Mouse (Mus musculus) lung, adult 10 weeks (tissue): Measurements from ENCODE around the gene Relb. TPM values are rescaled to one million over a fixed set of nuclear protein-coding genes. Genes with fewer than 3 reads are reported as not detected.

ENCODE experiments used
- polyA plus RNA-seq: library from polyadenylated mRNA; stranded (reverse); fragments of 350-450 nt; fragmentation: Illumina TruSeq; extraction: RNeasy Lipid Tissue Mini Kit (QIAGEN cat#74804); gene quantifications from one replicate; pipeline ENCODE4 v1.2.3, GENCODE M21; 2014; ENCODE audit warnings: low read depth, low replicate concordance; ENCODE audit not compliant: insufficient read depth

Relb gene
- 13.0 TPM for polyA plus RNA-seq

GRCm38 (mm10) chr7:19629361-19629734 is at the start of gene Relb:
TSS of gene Relb (minus strand) at chr7:19629438.

GRCm38 (mm10) chr7:19677872-19678271 is 48.6 kb upstream of the Relb start, which contains the start of gene Apoc2:
TSS of gene Apoc2 (minus strand) at chr7:19677941.

GRCm38 (mm10) chr7:19664955-19665841 is 36.0 kb upstream of the Relb start, which contains the start of gene Clptm1:
TSS of gene Clptm1 (minus strand) at chr7:19665033.

GRCm38 (mm10) chr7:19603849-19604605 is 25.2 kb downstream of the Relb start, which contains the start of gene Clasrp:
TSS of gene Clasrp (minus strand) at chr7:19604486.

GRCm38 (mm10) chr7:19577141-19577852 is 51.9 kb downstream of the Relb start, which contains the start of the genes Zfp296 and Gemin7:
TSS of gene Zfp296 (plus strand) at chr7:19577287.
TSS of gene Gemin7 (minus strand) at chr7:19577595.

GRCm38 (mm10) chr7:19562643-19563410 is 66.4 kb downstream of the Relb start, which contains the start of gene Ppp1r37:
TSS of gene Ppp1r37 (minus strand) at chr7:19563076.

Other genes with a start within 250 kb of the Relb start
- 14.0 TPM for gene Ercc2, start 247.4 kb downstream of the Relb start, polyA plus RNA-seq
- 7.1 TPM for gene Klc3, start 225.3 kb downstream of the Relb start, polyA plus RNA-seq
- gene Ckm, start 224.7 kb downstream of the Relb start, polyA plus RNA-seq, result 26.2 TPM
- gene Mark4, start 170.6 kb downstream of the Relb start, polyA plus RNA-seq, result 9.0 TPM
- 1.3 TPM for gene Exoc3l2, start 166.1 kb downstream of the Relb start, polyA plus RNA-seq
- 6.7 TPM for gene Bloc1s3, start 121.1 kb downstream of the Relb start, polyA plus RNA-seq
- 58.3 TPM for gene Trappc6a, start 121.0 kb downstream of the Relb start, polyA plus RNA-seq
- 0.13 TPM for gene Nkpd1, start 111.6 kb downstream of the Relb start, polyA plus RNA-seq
- gene Ppp1r37, start 66.4 kb downstream of the Relb start, polyA plus RNA-seq, result 50.4 TPM
- 1.9 TPM for gene Zfp296, start 52.2 kb downstream of the Relb start, polyA plus RNA-seq
- gene Gemin7, start 51.8 kb downstream of the Relb start, polyA plus RNA-seq, result 93.3 TPM
- 17.3 TPM for gene Clasrp, start 25.0 kb downstream of the Relb start, polyA plus RNA-seq
- gene Clptm1, start 35.6 kb upstream of the Relb start, polyA plus RNA-seq, result 45.0 TPM
- gene Apoc2, start 48.5 kb upstream of the Relb start, polyA plus RNA-seq, result 10.3 TPM
- not detected for gene Gm44805, start 52.0 kb upstream of the Relb start, polyA plus RNA-seq
- gene Apoc4, start 52.0 kb upstream of the Relb start, polyA plus RNA-seq, result not detected
- gene Apoc1, start 63.2 kb upstream of the Relb start, polyA plus RNA-seq, result 122 TPM
- gene Apoe, start 69.8 kb upstream of the Relb start, polyA plus RNA-seq, result 1,026 TPM
- gene Tomm40, start 86.0 kb upstream of the Relb start, polyA plus RNA-seq, result 28.0 TPM
- 39.0 TPM for gene Nectin2, start 121.0 kb upstream of the Relb start, polyA plus RNA-seq
- gene Bcam, start 141.6 kb upstream of the Relb start, polyA plus RNA-seq, result 298 TPM
- gene Cblc, start 167.4 kb upstream of the Relb start, polyA plus RNA-seq, result 9.7 TPM
- gene Bcl3, start 193.3 kb upstream of the Relb start, polyA plus RNA-seq, result 15.6 TPM
- gene Gm19345, start 222.6 kb upstream of the Relb start, polyA plus RNA-seq, result not detected
- gene Ceacam16, start 231.9 kb upstream of the Relb start, polyA plus RNA-seq, result 0.27 TPM